Mouse (Mus musculus) lung, postnatal 0 days (tissue): ENCODE data around the gene Bicdl2. TPM values are rescaled to one million over a fixed set of nuclear protein-coding genes. Genes with fewer than 3 reads are reported as not detected.

Experiments
- ATAC-seq: fragments of 200-750 bp; cut with Nextera tagmentation; 2 replicates; pipeline ENCODE4 v1.8.0; 2017; ENCODE audit warnings: moderate library complexity
- DNase-seq: peaks from one replicate; pipeline ENCODE4 v3.0.0-alpha.2; 2016; ENCODE audit warnings: low spot score
- H3K27ac ChIP-seq: fragments of 300-500 bp; sonication (generic); 2 replicates; pipeline ENCODE4 v1.5.1; 2014; ENCODE audit warnings: antibody characterized with exemption, mild to moderate bottlenecking, low read length, mixed read lengths
- H3K27me3 ChIP-seq: fragments of 300-500 bp; sonication (generic); replicated peaks from 2 replicates; pipeline ENCODE4 v1.6.1; 2014; ENCODE audit warnings: low read length, mixed read lengths; ENCODE audit not compliant: insufficient read depth
- H3K36me3 ChIP-seq: fragments of 300-500 bp; sonication (generic); 2 replicates; pipeline ENCODE4 v1.6.1; 2014; ENCODE audit warnings: low read length, mixed read lengths; ENCODE audit not compliant: insufficient read depth
- H3K4me1 ChIP-seq: fragments of 300-500 bp; sonication (generic); 2 replicates; pipeline ENCODE4 v1.6.1; 2014; ENCODE audit warnings: antibody characterized with exemption, low read depth, low read length, mixed read lengths; ENCODE audit not compliant: insufficient read depth
- H3K4me2 ChIP-seq: fragments of 300-500 bp; sonication (generic); replicated peaks from 2 replicates; pipeline ENCODE4 v1.6.1; 2014; ENCODE audit warnings: low read depth, mild to moderate bottlenecking, low read length, moderate library complexity, mixed read lengths
- H3K4me3 ChIP-seq: fragments of 300-500 bp; sonication (generic); 2 replicates; pipeline ENCODE4 v1.5.1; 2014; ENCODE audit warnings: low read depth, low read length
- H3K9ac ChIP-seq: fragments of 300-500 bp; sonication (generic); replicated peaks from 2 replicates; pipeline ENCODE4 v1.6.1; 2014; ENCODE audit warnings: low read depth, mild to moderate bottlenecking
- H3K9me3 ChIP-seq: fragments of 300-500 bp; sonication (generic); 2 replicates; pipeline ENCODE4 v1.6.1; 2016; ENCODE audit warnings: low read length, mixed read lengths
- CTCF ChIP-seq: IDR thresholded peaks from 2 replicates; pipeline ENCODE4 v1.5.1; 2016; ENCODE audit warnings: antibody characterized with exemption, mild to moderate bottlenecking
- EP300 ChIP-seq: IDR thresholded peaks from 2 replicates; pipeline ENCODE4 v1.6.1; 2016; ENCODE audit warnings: antibody characterized with exemption, mild to moderate bottlenecking, control low read depth
- WGBS: fragments of 180-500 bp; shearing (Covaris S2); extraction: QIAGEN DNeasy Blood & Tissue Kit; methylation state at CpG from one replicate; pipeline ENCODE4 v1.1.7; 2014; 5-methylcytosine and 5-hydroxymethylcytosine counted together
- polyA plus RNA-seq: library from polyadenylated mRNA; unstranded; fragments of >200 nt; fragmentation: Nextera tagmentation; extraction: Ambion mirVana; gene quantifications from 2 replicates; pipeline ENCODE4 v1.2.1, GENCODE M21; 2015

Bicdl2 gene
- polyA plus RNA-seq, 1 experiment from 2014 or later: 7.1 TPM

- DNase-seq: no peak
- no peaks in the 10 kb centered on the region for H3K27me3 ChIP-seq
- H3K4me2 ChIP-seq: no peak overlapping the region
- no peak overlapping the region for H3K27ac ChIP-seq
- H3K4me1 ChIP-seq: no peaks in the 10 kb centered on the region
- no peaks in the 10 kb centered on the region for H3K36me3 ChIP-seq
- 12% methylated on average over 3 of the region's 3 CpGs for WGBS
- H3K9me3 ChIP-seq: no peaks in the 10 kb centered on the region
- no peak for ATAC-seq
- H3K9ac ChIP-seq: no peak overlapping the region
- H3K4me3 ChIP-seq: no peak overlapping the region
- TF ChIP-seq CTCF (no peak), EP300 (no peak)
Measured at GRCm38 (mm10) chr17:23695801-23696200, 35.5 kb downstream of the Bicdl2 start.

- peak overlapping the region; percentile 100 for H3K4me2 ChIP-seq
Measured at GRCm38 (mm10) chr17:23699131-23700077, 39.1 kb downstream of the Bicdl2 start.

GRCm38 (mm10) chr17:23700079-23700478, 39.8 kb downstream of the Bicdl2 start:
- Histone ChIP-seq H3K27ac (no peak overlapping the region), H3K9ac (no peak overlapping the region), H3K4me1 (no peaks in the 10 kb centered on the region), H3K4me3 (peak overlapping the region; percentile 60), H3K9me3 (no peaks in the 10 kb centered on the region), H3K27me3 (no peaks in the 10 kb centered on the region), H3K36me3 (no peaks in the 10 kb centered on the region), H3K4me2 (peak overlapping the region; percentile 100)
- peak; percentile 95 for DNase-seq
- peak; percentile 99 for ATAC-seq
- WGBS: 2% methylated on average over 20 of the region's 28 CpGs
- no peak for TF ChIP-seq EP300
- peak; percentile 93 for TF ChIP-seq CTCF

More at GRCm38 (mm10) chr17:23699131-23700077, 39.1 kb downstream of the Bicdl2 start:
- DNase-seq (peak; percentile 49), ATAC-seq (peak; percentile 56)
- Histone ChIP-seq H3K27ac (no peak overlapping the region), H3K36me3 (no peaks in the 10 kb centered on the region), H3K9ac (peak overlapping the region; percentile 32; the same call in 1 of the 2 replicates), H3K4me1 (no peaks in the 10 kb centered on the region), H3K27me3 (no peaks in the 10 kb centered on the region), H3K4me3 (peak overlapping the region; percentile 60), H3K9me3 (no peaks in the 10 kb centered on the region)
- WGBS: 2% methylated on average over 67 of the region's 101 CpGs
- TF ChIP-seq EP300: no peak
- TF ChIP-seq CTCF: no peak; the same call in 1 of the 2 replicates

GRCm38 (mm10) chr17:23703301-23703700, 43.0 kb downstream of the Bicdl2 start:
- no peak overlapping the region for H3K9ac ChIP-seq
- H3K27me3 ChIP-seq: no peaks in the 10 kb centered on the region
- DNase-seq: no peak
- no peak overlapping the region for H3K27ac ChIP-seq
- no peaks in the 10 kb centered on the region for H3K36me3 ChIP-seq
- no peak for TF ChIP-seq EP300
- TF ChIP-seq CTCF: no peak
- ATAC-seq: no peak
- no peaks in the 10 kb centered on the region for H3K4me1 ChIP-seq
- no peak overlapping the region for H3K4me2 ChIP-seq
- no peaks in the 10 kb centered on the region for H3K9me3 ChIP-seq
- WGBS: 81% methylated on average over 9 of the region's 9 CpGs
- no peak overlapping the region for H3K4me3 ChIP-seq

- ATAC-seq: no peak
Measured at GRCm38 (mm10) chr17:23704741-23705140, 44.4 kb downstream of the Bicdl2 start.

GRCm38 (mm10) chr17:23705525-23706104, 45.3 kb downstream of the Bicdl2 start:
- TF ChIP-seq CTCF: no peak
- no peak for TF ChIP-seq EP300
- no peak for DNase-seq
- Histone ChIP-seq H3K4me1 (no peaks in the 10 kb centered on the region), H3K9ac (no peak overlapping the region), H3K27ac (no peak overlapping the region), H3K4me2 (no peak overlapping the region), H3K9me3 (no peaks in the 10 kb centered on the region), H3K27me3 (no peaks in the 10 kb centered on the region), H3K36me3 (no peaks in the 10 kb centered on the region), H3K4me3 (no peak overlapping the region)
- 69% methylated on average over 6 of the region's 7 CpGs for WGBS
- ATAC-seq: no peak

More at GRCm38 (mm10) chr17:23704741-23705140, 44.4 kb downstream of the Bicdl2 start:
- 35% methylated on average over 7 of the region's 7 CpGs for WGBS
- H3K36me3 ChIP-seq: no peaks in the 10 kb centered on the region
- no peak overlapping the region for H3K27ac ChIP-seq
- no peaks in the 10 kb centered on the region for H3K9me3 ChIP-seq
- H3K9ac ChIP-seq: no peak overlapping the region
- no peak overlapping the region for H3K4me2 ChIP-seq
- no peak for TF ChIP-seq CTCF
- TF ChIP-seq EP300: no peak
- no peak overlapping the region for H3K4me3 ChIP-seq
- DNase-seq: no peak
- H3K4me1 ChIP-seq: no peaks in the 10 kb centered on the region
- no peaks in the 10 kb centered on the region for H3K27me3 ChIP-seq
